Mouse (Mus musculus): Measurements from ENCODE around the gene Dnajb12. TPM values are rescaled to one million over a fixed set of nuclear protein-coding genes. Genes with fewer than 3 reads are reported as not detected.

The Dnajb12 gene
- polyA plus RNA-seq, 1 experiment from 2014 or later, result 28.6 TPM

DNA sequence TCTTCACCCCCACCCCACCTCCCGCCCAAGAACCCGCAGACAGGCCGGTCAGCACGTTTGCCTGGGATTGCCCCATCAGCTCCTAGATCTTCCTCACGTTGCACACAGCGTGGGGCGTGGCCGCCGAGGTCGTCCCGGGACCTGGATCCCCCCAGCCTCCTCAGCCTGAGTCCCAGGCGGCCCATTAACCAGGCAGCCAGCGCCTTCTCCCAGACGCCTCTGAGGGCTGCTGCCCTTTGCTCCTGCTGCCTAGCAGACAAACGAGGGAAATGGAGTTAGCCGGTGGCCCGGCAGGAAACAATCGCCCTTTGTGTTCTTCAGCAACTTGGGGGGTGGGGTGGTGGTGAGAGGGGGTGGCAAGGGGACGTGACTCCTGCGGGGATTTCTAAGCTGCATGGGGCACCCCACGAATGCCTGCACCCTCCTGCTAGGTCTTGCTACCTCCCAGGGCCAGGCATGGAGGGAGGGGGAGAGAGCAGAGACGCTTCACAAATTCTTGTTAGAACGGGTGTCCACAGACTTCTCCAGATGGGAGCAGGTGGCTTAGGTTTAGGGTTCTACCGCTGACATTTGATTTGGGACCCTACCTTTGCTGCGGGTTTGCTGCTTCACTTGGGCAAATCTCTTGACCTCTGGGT lies 32.3 kb downstream of the Dnajb12 start:
- peak overlapping the region; percentile 43; the same call in 1 of the 2 replicates for H3K27ac ChIP-seq (ENCODE audit: low read depth)
- DNase-seq (ENCODE audit: low spot score), result no peak
- 0 out of 2 replicates have a peak overlapping the region, but pooled peaks have one; percentile 5 for H3K9ac ChIP-seq (ENCODE audit: low read length)
- ATAC-seq (replicated peaks; ENCODE audit: low FRiP score, low TSS enrichment, low read depth), result 0 out of 2 replicates have a peak, but pooled peaks have one; percentile 22
- 6% methylated on average over 25 of the region's 25 CpGs for WGBS
- no peak overlapping the region for H3K4me3 ChIP-seq (ENCODE audit: low read depth, low read length)
- no peaks in the 10 kb centered on the region for H3K36me3 ChIP-seq (ENCODE audit: control insufficient read depth, insufficient read depth, low read length)
- peak overlapping the region; percentile 38 for H3K4me2 ChIP-seq (ENCODE audit: low read length)
- H3K9me3 ChIP-seq (ENCODE audit: control insufficient read depth, low read length), result no peaks in the 10 kb centered on the region
- peaks cover 43% of the 10 kb centered on the region for H3K4me1 ChIP-seq (replicated peaks; ENCODE audit: control insufficient read depth, insufficient read depth, low read length)
- H3K27me3 ChIP-seq (replicated peaks; ENCODE audit: control insufficient read depth, insufficient read depth, low read length), result no peaks in the 10 kb centered on the region

DNA sequence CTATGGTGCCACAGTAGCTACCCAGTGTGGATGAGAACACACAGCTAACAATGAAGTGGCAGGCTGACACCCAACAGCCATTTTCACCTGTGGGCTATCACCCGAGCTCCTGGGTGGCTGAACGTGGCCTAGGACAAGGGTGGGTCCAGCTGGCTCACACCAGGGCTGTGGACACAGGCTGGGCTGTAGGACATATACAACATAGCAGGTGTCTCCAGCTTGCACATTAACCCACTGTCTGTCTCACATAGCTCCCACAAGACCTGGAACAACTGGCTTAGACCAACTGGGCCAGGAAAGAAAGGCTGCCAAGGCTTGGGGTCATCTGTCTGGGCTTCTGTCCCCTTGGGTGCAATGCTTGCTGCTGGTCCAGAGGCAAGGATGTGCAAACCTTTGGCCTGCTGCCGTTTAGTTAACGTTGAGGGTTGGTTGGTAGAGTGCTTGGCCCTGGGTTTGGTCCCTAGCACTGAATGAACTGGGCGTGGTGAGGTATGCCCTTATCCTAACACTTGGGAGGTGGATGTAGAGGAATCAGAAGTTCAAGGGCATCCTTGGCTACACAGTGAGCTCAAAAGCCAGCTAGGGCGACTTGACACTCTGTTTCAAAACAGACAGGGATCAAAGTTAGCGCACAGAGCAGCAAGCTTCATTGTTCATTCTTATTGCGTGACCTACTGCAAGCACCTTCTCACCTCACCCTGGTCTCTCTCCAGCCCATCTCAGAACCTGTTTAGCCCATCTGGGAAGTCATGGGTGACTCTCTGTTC lies 36.0 kb downstream of the Dnajb12 start:
- H3K27me3 ChIP-seq (replicated peaks; ENCODE audit: control insufficient read depth, insufficient read depth, low read length), result no peaks in the 10 kb centered on the region
- no peaks in the 10 kb centered on the region for H3K9me3 ChIP-seq (ENCODE audit: control insufficient read depth, low read length)
- H3K4me3 ChIP-seq (ENCODE audit: low read depth, low read length), result no peak overlapping the region
- H3K4me1 ChIP-seq (replicated peaks; ENCODE audit: control insufficient read depth, insufficient read depth, low read length), result peaks cover 44% of the 10 kb centered on the region
- no peaks in the 10 kb centered on the region for H3K36me3 ChIP-seq (ENCODE audit: control insufficient read depth, insufficient read depth, low read length)
- WGBS, result 88% methylated on average over 8 of the region's 8 CpGs
- 0 out of 2 replicates have a peak overlapping the region, but pooled peaks have one; percentile 67 for H3K27ac ChIP-seq (ENCODE audit: low read depth)
- DNase-seq (ENCODE audit: low spot score) (no peak), ATAC-seq (replicated peaks; ENCODE audit: low FRiP score, low TSS enrichment, low read depth) (no peak)
- no peak overlapping the region for H3K4me2 ChIP-seq (ENCODE audit: low read length)
- H3K9ac ChIP-seq (ENCODE audit: low read length), result no peak overlapping the region

DNA sequence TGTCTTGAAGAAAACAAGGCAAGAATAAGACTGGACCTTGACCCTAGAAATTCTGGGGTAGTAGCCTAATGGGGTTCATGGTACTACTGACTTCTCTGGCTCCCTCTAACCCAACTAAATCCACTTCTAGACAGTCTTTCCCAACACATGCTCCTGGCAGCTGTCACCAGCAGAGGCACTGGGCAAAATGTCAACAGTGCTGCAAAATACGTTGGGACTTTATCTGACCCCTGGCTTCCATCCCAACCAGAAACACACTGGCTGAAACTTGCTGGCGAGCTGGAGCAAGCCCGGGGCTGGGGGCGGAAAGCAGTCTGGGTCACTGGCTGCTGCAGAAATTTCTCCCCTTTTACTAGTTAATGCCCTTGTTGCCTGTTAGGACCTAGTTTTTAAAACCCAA lies 36.8 kb downstream of the Dnajb12 start:
- Histone ChIP-seq H3K9ac (ENCODE audit: low read length) (peak overlapping the region; percentile 30; the same call in 1 of the 2 replicates), H3K4me2 (ENCODE audit: low read length) (peak overlapping the region; percentile 59), H3K9me3 (ENCODE audit: control insufficient read depth, low read length) (no peaks in the 10 kb centered on the region), H3K27ac (ENCODE audit: low read depth) (peak overlapping the region; percentile 67), H3K36me3 (ENCODE audit: control insufficient read depth, insufficient read depth, low read length) (no peaks in the 10 kb centered on the region), H3K27me3 (replicated peaks; ENCODE audit: control insufficient read depth, insufficient read depth, low read length) (no peaks in the 10 kb centered on the region), H3K4me3 (ENCODE audit: low read depth, low read length) (peak overlapping the region; percentile 14), H3K4me1 (replicated peaks; ENCODE audit: control insufficient read depth, insufficient read depth, low read length) (peaks cover 43% of the 10 kb centered on the region)
- DNase-seq (ENCODE audit: low spot score) (no peak), ATAC-seq (replicated peaks; ENCODE audit: low FRiP score, low TSS enrichment, low read depth) (no peak)
- WGBS, result 11% methylated on average over 4 of the region's 4 CpGs

DNA sequence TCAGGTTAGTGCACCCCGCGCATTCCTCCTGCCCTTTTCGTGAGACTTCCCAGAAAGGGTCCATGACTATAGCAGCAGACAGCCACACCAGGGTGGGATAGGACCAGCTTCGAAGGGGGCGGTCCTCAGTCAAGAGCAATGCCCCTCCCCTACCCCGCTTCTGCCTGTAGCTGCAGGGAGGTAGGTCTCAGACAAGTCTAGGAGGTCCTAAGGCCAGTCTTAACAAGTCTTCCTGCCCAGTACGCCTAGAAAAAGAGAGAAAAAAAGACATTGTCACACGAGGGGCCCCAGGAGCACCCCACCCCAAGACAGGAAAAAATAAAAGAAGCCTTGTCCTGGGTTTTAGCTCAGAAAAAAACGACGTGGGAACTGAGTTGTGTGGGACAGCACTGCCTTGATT lies 37.3 kb downstream of the Dnajb12 start:
- DNase-seq (ENCODE audit: low spot score) (peak; percentile 77), ATAC-seq (replicated peaks; ENCODE audit: low FRiP score, low TSS enrichment, low read depth) (peak; percentile 80)
- H3K9me3 ChIP-seq (ENCODE audit: control insufficient read depth, low read length), result no peaks in the 10 kb centered on the region
- no peaks in the 10 kb centered on the region for H3K27me3 ChIP-seq (replicated peaks; ENCODE audit: control insufficient read depth, insufficient read depth, low read length)
- H3K4me1 ChIP-seq (replicated peaks; ENCODE audit: control insufficient read depth, insufficient read depth, low read length), result peaks cover 43% of the 10 kb centered on the region
- peak overlapping the region; percentile 14 for H3K4me3 ChIP-seq (ENCODE audit: low read depth, low read length)
- H3K27ac ChIP-seq (ENCODE audit: low read depth), result peak overlapping the region; percentile 67; the same call in 1 of the 2 replicates
- 2% methylated on average over 10 of the region's 10 CpGs for WGBS
- H3K36me3 ChIP-seq (ENCODE audit: control insufficient read depth, insufficient read depth, low read length), result no peaks in the 10 kb centered on the region
- peak overlapping the region; percentile 30; the same call in 1 of the 2 replicates for H3K9ac ChIP-seq (ENCODE audit: low read length)
- peak overlapping the region; percentile 59 for H3K4me2 ChIP-seq (ENCODE audit: low read length)

DNA sequence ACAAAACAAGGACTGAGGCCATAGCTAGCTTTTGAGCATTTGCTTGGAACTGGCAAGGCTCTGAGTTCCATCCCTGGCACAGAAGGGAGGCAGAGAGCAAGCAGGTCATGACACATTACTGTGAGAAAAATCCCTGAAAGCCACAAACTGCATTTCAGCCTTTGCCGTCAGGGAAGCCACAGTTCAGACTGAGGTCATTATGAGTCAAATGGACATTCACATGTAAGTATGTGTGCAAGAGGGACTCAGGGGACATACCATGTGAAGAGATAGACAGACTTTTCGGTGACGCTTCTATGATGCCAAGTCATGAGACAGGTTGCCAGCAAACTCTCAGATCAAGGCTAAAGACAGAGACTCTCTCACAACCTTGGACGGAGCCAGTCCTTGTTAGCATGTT lies 38.8 kb downstream of the Dnajb12 start:
- Histone ChIP-seq H3K9ac (ENCODE audit: low read length) (no peak overlapping the region), H3K4me1 (replicated peaks; ENCODE audit: control insufficient read depth, insufficient read depth, low read length) (peaks cover 44% of the 10 kb centered on the region), H3K4me3 (ENCODE audit: low read depth, low read length) (no peak overlapping the region), H3K9me3 (ENCODE audit: control insufficient read depth, low read length) (no peaks in the 10 kb centered on the region), H3K36me3 (ENCODE audit: control insufficient read depth, insufficient read depth, low read length) (no peaks in the 10 kb centered on the region), H3K27me3 (replicated peaks; ENCODE audit: control insufficient read depth, insufficient read depth, low read length) (no peaks in the 10 kb centered on the region), H3K4me2 (ENCODE audit: low read length) (no peak overlapping the region), H3K27ac (ENCODE audit: low read depth) (no peak overlapping the region)
- WGBS, result 90% methylated on average over 4 of the region's 4 CpGs
- ATAC-seq (replicated peaks; ENCODE audit: low FRiP score, low TSS enrichment, low read depth), result no peak
- DNase-seq (ENCODE audit: low spot score), result no peak

DNA sequence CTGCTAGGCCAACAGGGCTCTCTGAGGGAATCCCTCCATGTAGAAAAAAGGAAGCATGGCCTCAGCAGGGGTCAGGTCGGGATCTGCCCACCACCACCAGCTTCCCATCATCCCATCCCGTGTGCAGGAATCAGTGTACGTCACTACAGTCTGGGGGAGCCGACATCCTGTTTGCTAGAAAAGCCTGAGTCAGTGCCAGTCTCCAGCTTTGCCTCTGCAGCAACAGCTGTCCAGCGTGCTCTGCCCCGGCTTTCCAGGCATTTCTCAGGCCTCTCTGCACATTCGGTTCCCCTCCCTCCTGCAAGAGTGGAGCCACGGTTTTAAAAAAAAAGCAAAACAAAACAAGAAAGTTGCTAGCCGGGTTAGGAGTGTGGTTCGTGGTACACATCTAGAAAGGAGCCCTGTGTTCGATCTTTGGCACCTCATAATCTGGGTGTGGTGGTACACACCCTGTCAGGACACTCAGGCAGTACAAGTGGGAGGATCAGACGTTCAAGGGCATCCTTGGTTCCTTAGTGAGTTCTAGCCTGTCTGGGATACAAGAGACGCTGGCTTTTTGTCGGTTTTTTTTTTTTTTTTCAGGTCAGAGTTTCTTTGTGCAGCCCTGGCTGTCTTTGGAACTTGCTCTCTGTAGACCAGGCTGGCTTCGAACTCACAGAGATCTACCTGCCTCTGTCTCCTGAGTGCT lies 40.3 kb downstream of the Dnajb12 start:
- 36% methylated on average over 15 of the region's 15 CpGs for WGBS
- Histone ChIP-seq H3K9me3 (ENCODE audit: control insufficient read depth, low read length) (no peaks in the 10 kb centered on the region), H3K9ac (ENCODE audit: low read length) (no peak overlapping the region), H3K4me1 (replicated peaks; ENCODE audit: control insufficient read depth, insufficient read depth, low read length) (peaks cover 48% of the 10 kb centered on the region), H3K4me2 (ENCODE audit: low read length) (no peak overlapping the region), H3K4me3 (ENCODE audit: low read depth, low read length) (no peak overlapping the region), H3K27ac (ENCODE audit: low read depth) (peak overlapping the region; percentile 62), H3K36me3 (ENCODE audit: control insufficient read depth, insufficient read depth, low read length) (no peaks in the 10 kb centered on the region), H3K27me3 (replicated peaks; ENCODE audit: control insufficient read depth, insufficient read depth, low read length) (no peaks in the 10 kb centered on the region)
- DNase-seq (ENCODE audit: low spot score) (no peak), ATAC-seq (replicated peaks; ENCODE audit: low FRiP score, low TSS enrichment, low read depth) (no peak)

DNA sequence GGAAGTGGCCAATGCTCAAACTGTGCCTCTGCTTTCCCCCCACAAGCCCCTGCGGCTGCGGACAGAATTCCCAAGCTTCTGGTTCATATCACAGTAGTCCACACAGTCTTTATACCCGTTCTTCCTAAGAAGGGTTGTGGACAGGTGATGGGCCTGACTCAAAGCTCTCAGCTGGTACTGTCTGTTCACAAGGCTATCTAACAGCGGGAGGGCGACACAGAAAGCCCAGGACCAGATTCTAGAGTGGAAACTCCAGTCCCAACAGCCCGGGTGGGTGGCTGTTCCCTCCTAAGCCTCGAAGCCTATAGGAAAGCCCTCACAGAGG lies 41.1 kb downstream of the Dnajb12 start:
- Histone ChIP-seq H3K27me3 (replicated peaks; ENCODE audit: control insufficient read depth, insufficient read depth, low read length) (no peaks in the 10 kb centered on the region), H3K9me3 (ENCODE audit: control insufficient read depth, low read length) (no peaks in the 10 kb centered on the region), H3K9ac (ENCODE audit: low read length) (no peak overlapping the region; the same call in 1 of the 2 replicates), H3K36me3 (ENCODE audit: control insufficient read depth, insufficient read depth, low read length) (no peaks in the 10 kb centered on the region), H3K27ac (ENCODE audit: low read depth) (peak overlapping the region; percentile 44), H3K4me2 (ENCODE audit: low read length) (peak overlapping the region; percentile 80), H3K4me1 (replicated peaks; ENCODE audit: control insufficient read depth, insufficient read depth, low read length) (peaks cover 48% of the 10 kb centered on the region), H3K4me3 (ENCODE audit: low read depth, low read length) (peak overlapping the region; percentile 34; the same call in 1 of the 2 replicates)
- WGBS, result 26% methylated on average over 7 of the region's 7 CpGs
- ATAC-seq (replicated peaks; ENCODE audit: low FRiP score, low TSS enrichment, low read depth), result no peak
- no peak for DNase-seq (ENCODE audit: low spot score)

DNA sequence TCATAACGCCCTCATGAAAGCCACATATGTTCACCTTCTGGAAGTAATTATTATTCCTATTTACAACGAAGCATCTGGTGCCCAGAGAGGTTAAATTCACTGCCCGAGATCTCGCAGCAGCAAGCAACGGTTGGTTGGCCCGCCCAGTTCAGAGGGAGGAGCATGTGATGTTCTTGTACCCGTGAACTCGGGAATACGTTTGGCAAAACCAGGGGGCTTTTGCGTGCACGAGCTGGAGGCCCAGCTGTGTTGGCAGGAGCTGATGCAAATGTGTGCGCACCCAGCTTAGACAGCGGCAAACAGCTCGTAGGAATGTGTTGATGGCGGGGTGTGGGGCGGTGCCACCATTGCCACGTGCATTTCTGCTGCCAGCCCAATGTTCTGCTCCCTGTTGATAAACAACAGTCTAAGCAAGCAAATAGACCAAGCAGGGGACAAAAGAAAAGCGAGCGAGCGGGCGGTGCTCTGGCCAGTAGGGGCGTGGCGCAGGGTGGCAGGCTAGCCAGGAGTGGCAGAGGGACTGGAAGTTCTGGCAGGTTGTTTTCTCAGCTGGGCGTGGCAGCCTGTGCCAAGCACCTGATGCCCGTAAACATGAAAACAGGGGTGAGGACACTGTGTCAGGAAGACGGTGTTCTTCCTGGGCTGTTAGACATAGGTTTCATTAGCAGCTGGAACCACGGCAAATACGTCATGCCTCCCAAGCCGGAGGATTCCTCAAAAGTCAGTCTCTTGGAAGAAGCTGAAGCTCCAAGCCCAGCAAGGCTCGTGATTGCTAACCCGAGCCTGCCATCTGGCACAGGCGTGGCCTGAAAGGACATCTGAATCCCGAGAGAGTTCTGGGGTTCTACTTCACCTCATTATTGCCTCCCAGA lies 41.7 kb downstream of the Dnajb12 start:
- H3K9ac ChIP-seq (ENCODE audit: low read length), result peak overlapping the region; percentile 38
- no peaks in the 10 kb centered on the region for H3K27me3 ChIP-seq (replicated peaks; ENCODE audit: control insufficient read depth, insufficient read depth, low read length)
- H3K4me1 ChIP-seq (replicated peaks; ENCODE audit: control insufficient read depth, insufficient read depth, low read length), result peaks cover 45% of the 10 kb centered on the region
- DNase-seq (ENCODE audit: low spot score), result peak; percentile 77
- H3K4me2 ChIP-seq (ENCODE audit: low read length), result peak overlapping the region; percentile 80
- H3K36me3 ChIP-seq (ENCODE audit: control insufficient read depth, insufficient read depth, low read length), result no peaks in the 10 kb centered on the region
- no peaks in the 10 kb centered on the region for H3K9me3 ChIP-seq (ENCODE audit: control insufficient read depth, low read length)
- H3K4me3 ChIP-seq (ENCODE audit: low read depth, low read length), result peak overlapping the region; percentile 34
- ATAC-seq (replicated peaks; ENCODE audit: low FRiP score, low TSS enrichment, low read depth), result peak; percentile 22; the same call in 1 of the 2 replicates
- WGBS, result 4% methylated on average over 33 of the region's 33 CpGs
- H3K27ac ChIP-seq (ENCODE audit: low read depth), result peak overlapping the region; percentile 44

Data from intestine, embryonic 14.5 days (tissue).